Mouse (Mus musculus): ENCODE data around the gene Ppm1e.
A peak's percentile ranks its signal among the peaks of the same experiment; 100 is the strongest.
"Not testable (repeated sequence)": the region's sequence is repeated elsewhere in the genome, so short reads cannot be mapped to it uniquely, and the experiment has no call there.

Gene Ppm1e

GRCm38 (mm10) chr11:87309329-87310074, 49.3 kb downstream of the Ppm1e start:
- no peak for DNase-seq (ENCODE audit: low read depth, low spot score)

GRCm38 (mm10) chr11:87299066-87299465, 59.8 kb downstream of the Ppm1e start:
- DNase-seq (ENCODE audit: low read depth, low spot score) = no peak

GRCm38 (mm10) chr11:87296467-87296866, 62.4 kb downstream of the Ppm1e start:
- DNase-seq (ENCODE audit: low read depth, low spot score) = no peak

DNA sequence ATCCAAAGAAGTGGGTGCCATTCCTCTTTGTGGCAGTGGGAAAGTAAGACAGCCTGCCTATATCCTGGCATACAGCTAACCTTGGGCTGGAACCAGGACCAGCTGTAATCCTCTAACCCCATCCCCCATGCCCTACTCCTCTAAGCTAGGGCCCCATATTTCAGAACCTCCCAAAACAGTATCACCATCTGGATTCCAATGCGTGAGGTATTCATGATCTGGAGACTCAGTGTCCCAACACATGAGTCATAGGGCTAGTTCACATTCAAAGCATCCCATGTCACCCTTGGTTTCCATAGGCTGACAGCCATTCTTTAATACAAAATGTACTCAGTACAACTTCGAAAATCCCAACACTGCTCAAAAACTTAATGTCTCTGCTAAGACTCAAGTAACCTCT, 63.2 kb downstream of the Ppm1e start:
- no peak for DNase-seq (ENCODE audit: low read depth, low spot score)

DNA sequence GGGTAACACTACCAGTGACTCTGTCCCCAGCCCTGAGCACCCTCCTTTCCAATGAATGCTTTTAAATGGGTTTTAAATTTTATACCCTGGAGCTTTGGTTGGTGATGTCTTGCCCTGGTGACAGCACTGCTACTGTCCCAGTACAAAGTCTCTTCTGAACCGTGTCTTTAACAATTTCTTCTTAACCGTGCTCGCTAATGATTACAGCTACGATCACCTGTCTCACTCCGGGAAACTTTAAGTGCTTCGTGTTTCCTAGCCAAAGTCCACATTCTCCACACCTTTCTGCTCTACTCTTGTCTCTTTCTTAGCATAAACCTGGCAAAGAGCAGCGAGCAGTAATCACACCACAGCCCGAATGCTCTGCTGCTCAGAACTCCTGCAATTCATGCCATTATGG, 69.5 kb downstream of the Ppm1e start:
- DNase-seq (ENCODE audit: low read depth, low spot score) = no peak

DNA sequence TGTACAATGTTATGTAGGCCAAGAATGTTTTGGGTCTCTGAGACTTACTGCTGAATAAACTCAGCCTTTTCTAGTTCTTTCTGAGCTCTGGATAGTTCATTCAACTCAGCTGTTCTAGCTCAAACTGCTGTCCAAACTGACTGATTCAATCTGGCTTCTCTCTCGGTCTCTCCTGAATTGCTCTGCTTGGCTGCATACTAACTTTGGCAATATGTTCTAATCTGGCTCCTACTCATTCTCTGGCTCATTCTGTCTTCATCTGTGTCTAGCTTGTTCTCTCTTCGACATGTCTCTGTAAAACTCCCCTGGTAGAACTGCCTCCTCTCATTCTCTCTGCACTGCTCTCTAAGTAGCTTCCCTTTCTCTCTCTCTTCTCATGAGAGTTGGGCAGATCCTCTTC, 72.6 kb downstream of the Ppm1e start:
- DNase-seq (ENCODE audit: low read depth, low spot score) = no peak

DNA sequence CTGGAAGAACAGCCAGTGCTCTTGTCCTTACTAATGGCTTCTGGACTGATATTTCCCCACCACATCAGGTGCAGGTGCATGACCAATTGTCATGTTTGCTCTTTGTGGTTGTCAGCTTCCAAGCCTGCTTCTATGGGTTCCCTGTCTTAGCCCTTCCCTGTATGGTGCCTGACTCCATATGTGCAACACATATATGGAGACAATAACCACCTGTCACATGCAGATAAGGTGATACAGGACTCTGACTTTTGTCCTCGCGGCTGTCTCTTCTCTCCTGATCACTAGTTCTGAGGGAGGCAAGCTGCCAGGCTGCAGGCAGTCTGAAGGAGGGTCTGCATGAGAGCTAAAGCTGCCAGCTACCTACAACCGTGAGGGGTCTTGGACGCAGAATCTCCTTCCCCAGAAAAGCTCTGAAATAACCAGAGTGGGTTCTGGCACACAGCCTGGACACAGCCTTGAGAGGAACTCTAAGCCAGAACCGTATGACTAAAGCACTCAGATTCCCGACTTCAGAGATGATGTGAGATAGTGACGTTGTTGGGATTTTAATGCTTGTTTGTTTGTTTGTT, 76.8 kb downstream of the Ppm1e start:
- DNase-seq (ENCODE audit: low read depth, low spot score) = no peak

DNA sequence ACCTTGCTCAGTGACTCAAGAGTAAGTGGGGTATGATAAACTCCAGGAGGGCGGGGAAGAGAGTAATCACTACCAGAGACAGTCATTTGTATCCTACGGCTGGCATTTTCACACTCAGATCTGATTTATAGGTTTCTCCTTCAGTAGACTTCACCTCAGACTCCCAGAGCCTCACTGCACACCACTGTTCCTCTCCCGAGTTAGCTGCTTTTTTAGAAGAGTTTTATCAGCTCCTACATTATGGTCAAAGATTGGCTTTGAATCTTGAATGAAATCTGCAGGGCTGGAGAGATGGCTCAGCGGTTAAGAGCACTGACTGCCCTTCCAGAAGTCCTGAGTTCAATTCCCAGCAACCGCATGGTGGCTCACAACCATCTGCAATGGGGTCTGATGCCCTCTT, 79.4 kb downstream of the Ppm1e start:
- no peak for DNase-seq (ENCODE audit: low read depth, low spot score)

GRCm38 (mm10) chr11:87278807-87279206, 80.0 kb downstream of the Ppm1e start:
- DNase-seq (ENCODE audit: low read depth, low spot score) = no peak

GRCm38 (mm10) chr11:87276240-87276985, 82.4 kb downstream of the Ppm1e start:
- DNase-seq (ENCODE audit: low read depth, low spot score) = no peak

DNA sequence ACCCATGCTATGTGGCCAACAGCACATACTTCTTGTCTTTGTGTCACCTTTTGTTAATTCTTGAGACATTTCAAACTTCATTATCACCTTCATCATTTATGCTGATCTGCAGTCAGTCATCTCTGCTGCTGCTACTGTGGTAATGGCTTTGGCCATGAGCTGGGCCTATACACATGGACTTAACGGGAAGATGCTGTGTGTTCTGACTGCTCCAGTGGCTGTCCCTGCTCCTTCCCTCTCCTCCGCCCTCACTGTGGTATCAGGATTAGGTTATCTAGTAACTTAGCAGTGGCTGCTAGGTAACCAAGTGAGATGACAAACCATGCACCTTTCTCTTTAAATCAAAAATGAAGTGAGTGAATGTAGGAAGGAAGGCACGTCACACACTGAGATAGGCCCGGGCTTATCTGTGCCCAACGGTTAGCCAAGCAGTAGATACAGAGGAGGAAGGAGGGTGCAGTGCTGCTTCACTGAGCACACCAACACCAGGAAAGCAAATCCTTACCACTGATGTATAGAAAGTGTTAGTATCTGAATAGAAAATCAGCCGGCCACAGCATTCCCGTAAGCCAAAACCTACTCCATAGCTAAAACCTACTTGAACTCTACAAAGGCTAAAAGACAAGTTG, 83.3 kb downstream of the Ppm1e start:
- DNase-seq (ENCODE audit: low read depth, low spot score) = no peak

- DNase-seq (ENCODE audit: low read depth, low spot score) = no peak
These were observed 86.1 kb downstream of the Ppm1e start for GRCm38 (mm10) chr11:87272725-87273124.

GRCm38 (mm10) chr11:87271479-87271878, 87.3 kb downstream of the Ppm1e start:
- no peak for DNase-seq (ENCODE audit: low read depth, low spot score)

- no peak for DNase-seq (ENCODE audit: low read depth, low spot score)
These were observed 87.9 kb downstream of the Ppm1e start for GRCm38 (mm10) chr11:87270958-87271357.

DNA sequence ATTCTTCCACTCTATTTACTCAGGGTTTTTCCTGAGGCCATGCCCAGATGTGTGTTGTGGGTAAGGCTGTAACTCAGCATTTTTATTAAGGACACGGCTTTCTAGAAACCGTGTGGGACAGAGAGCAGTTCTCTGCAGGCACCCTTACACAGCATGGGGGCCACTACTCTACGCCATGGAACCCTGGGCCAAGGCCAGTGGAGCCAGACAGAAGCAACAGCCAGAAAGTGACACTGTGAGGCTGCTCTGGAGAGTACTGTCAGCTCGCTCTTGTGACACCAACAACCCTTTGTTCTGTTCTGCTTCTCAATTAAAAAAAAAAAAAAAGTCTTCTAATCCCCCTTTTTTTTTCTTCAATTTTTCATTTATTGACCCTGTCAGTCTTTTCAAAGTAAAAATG, 88.4 kb downstream of the Ppm1e start:
- DNase-seq (ENCODE audit: low read depth, low spot score) = no peak

- no peak for DNase-seq (ENCODE audit: low read depth, low spot score)
These were observed 90.0 kb downstream of the Ppm1e start for GRCm38 (mm10) chr11:87268803-87269202.

GRCm38 (mm10) chr11:87266246-87266645, 92.6 kb downstream of the Ppm1e start:
- DNase-seq (ENCODE audit: low read depth, low spot score) = no peak

DNA sequence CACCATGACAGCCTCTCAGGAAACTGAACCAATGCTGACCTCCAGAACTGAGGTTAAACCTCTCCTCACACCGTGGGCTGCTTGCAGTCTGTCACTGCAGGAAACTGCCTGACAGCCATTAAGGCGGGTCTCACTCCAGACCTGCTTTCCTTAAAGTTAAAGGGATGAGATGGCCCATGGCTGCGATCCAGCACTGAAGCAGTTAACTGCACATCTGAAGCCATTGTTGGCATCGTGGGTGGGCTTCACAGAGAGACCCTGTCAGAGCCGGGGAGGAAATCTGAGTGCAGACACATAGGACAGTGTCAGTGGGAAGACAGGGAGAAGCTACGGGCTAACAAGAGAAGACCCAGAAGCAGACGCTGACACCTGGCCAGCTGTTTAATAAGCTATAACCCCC, 94.9 kb downstream of the Ppm1e start:
- no peak for DNase-seq (ENCODE audit: low read depth, low spot score)

DNA sequence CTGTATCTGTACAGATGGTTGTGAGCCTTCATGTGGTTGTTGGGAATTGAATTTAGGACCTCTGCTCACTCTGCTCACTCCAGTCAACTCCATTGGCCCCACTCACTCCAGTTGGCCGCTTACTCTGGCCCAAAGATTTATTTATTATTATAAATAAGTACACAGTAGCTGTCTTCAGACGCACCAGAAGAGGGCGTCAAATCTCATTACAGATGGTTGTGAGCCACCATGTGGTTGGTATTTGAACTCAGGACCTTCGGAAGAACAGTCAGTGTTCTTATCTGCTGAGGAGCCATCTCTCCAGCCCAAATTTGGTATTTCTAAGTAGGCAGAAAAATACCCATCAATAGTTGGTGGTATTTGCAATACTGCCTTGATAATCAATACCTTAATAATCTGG, 97.1 kb downstream of the Ppm1e start:
- not testable (repeated sequence) for DNase-seq (ENCODE audit: low read depth, low spot score)

GRCm38 (mm10) chr11:87259792-87260191, 99.0 kb downstream of the Ppm1e start:
- no peak for DNase-seq (ENCODE audit: low read depth, low spot score)

DNA sequence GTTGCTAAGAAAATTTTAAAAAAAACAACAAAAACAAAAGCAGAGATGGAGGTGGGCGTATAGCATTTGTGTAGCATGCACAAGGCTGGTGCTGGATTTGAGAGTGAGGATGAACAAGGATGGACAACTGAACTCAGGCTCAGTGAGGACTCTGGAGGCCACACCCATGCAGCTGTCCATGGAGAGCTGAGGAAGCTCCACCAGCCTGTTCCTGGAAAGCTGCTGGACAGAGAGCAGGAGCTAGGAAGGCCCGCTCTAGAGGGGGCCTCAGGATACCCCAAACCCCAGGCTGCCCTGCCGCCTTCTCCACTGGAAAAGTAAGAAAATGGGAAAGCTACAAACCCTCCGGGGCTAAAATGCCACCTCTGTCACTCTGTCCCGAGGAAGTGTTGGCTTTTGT, 101.5 kb downstream of the Ppm1e start:
- DNase-seq (ENCODE audit: low read depth, low spot score) = no peak

- peak; percentile 24 for DNase-seq (ENCODE audit: low read depth, low spot score)
These were observed 104.7 kb downstream of the Ppm1e start for GRCm38 (mm10) chr11:87254149-87254548.

All from embryo, embryonic 11.5 days (tissue).